Mouse (Mus musculus): Measurements from ENCODE around the gene Zfp664.

DNA sequence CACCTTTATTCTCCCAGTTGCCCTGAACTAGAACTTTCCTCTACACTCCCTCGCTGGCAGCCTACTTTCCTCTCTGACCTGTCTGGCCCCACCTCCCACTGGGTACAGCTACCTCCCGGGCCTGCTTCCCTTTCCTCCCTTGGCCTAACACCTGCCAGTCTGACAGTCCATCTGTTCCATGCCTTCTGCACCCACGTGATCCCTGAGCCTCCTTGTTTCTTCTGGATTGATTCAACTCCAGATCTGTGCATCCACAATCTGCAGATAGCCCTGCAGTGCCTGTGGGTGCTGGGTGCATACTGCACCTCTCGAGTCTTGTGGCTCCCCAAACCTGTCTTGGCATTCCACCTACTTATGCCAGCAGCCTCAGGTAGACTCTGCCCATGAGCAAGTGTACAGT is 25.9 kb upstream of the Zfp664 start:
- TF ChIP-seq POLR2A (IDR thresholded peaks at IDR 0.05; ENCODE audit: borderline replicate concordance, low read depth, low read length), result no peak
- TF ChIP-seq CTCF (IDR thresholded peaks at IDR 0.05; ENCODE audit: low read depth, low read length), result no peak

Measured in bone marrow macrophage, adult 2 months (primary cell).